In the genomic region with DNA sequence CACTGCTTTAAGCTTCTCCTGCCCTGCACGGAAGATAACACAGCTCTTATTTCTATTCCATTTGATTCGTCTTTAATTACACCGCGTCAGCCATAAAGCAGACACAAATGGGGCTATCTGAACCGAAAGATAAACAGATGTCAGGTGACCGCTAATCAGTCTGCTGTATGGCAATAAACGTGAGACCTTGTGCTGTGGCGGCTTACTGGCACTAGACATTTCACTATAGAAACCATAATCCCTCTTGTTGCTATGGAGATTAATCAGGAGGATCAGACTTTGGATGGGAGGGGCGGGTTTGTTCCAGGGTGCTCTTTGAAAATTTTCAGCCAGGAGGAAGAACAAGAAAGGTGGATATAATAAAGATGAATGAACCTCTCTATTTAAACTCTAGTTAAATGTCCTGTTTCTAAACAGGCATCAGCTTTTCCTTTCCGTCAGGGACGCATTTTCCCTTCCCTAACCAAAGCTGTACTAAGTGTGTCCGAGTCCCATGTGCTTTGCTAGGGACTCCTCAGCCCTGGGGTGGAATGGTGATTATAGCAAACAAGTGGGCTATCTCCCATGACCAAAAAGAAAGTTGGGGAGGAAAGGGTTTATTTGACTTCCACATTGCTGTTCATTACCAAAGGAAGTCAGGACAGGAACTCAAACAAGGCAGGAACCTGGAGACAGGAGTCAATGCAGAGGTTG, we compare ENCODE assay signal across 11 mouse cellular contexts. TPM values are rescaled to one million over a fixed set of nuclear protein-coding genes. Genes with fewer than 3 reads are reported as not detected.
DNase-seq lines count a peak whose midpoint lies in the region; ATAC-seq and TF ChIP-seq lines count a peak whose summit lies in the region.
"Had no signal": no experiment of that assay in that cellular context is flagged by ENCODE, and none has a peak within 500 bp of the region (broad histone marks: within the 10 kb centered on the region; RNA-seq: fewer than 3 reads in every experiment).

No protein-coding gene starts in this region.

- 35% methylated on average over 12 of the region's 12 CpGs for WGBS in neural tube, embryonic 12.5 days
- 29% methylated on average over 12 of the region's 12 CpGs for WGBS in hindbrain, embryonic 14.5 days
- WGBS in midbrain, embryonic 11.5 days: 18% methylated on average over 12 of the region's 12 CpGs
- WGBS in stomach, postnatal 0 days: 29% methylated on average over 12 of the region's 12 CpGs

- no peak overlapping the region for H3K9ac ChIP-seq in neural tube, embryonic 12.5 days
- H3K9ac ChIP-seq in hindbrain, embryonic 14.5 days: no peak overlapping the region
- no peak overlapping the region for H3K9ac ChIP-seq in midbrain, embryonic 11.5 days (ENCODE audit: low read length)
- H3K9ac ChIP-seq in stomach, postnatal 0 days (ENCODE audit: low read length): no peak overlapping the region

- no peaks in the 10 kb centered on the region for H3K9me3 ChIP-seq in neural tube, embryonic 12.5 days
- no peaks in the 10 kb centered on the region for H3K9me3 ChIP-seq in hindbrain, embryonic 14.5 days (ENCODE audit: control insufficient read depth, low read length)
- no peaks in the 10 kb centered on the region for H3K9me3 ChIP-seq in midbrain, embryonic 11.5 days (ENCODE audit: control insufficient read depth, low read length)
- no peaks in the 10 kb centered on the region for H3K9me3 ChIP-seq in stomach, postnatal 0 days (ENCODE audit: control insufficient read depth, low read length)

- no peaks in the 10 kb centered on the region for H3K27me3 ChIP-seq in neural tube, embryonic 12.5 days (replicated peaks)
- no peaks in the 10 kb centered on the region for H3K27me3 ChIP-seq in hindbrain, embryonic 14.5 days (ENCODE audit: control insufficient read depth, insufficient read depth, low read length)
- no peaks in the 10 kb centered on the region for H3K27me3 ChIP-seq in midbrain, embryonic 11.5 days (ENCODE audit: control insufficient read depth, insufficient read depth, low read length)
- no peaks in the 10 kb centered on the region for H3K27me3 ChIP-seq in stomach, postnatal 0 days (ENCODE audit: control insufficient read depth, insufficient read depth, low read length)
- H3K27me3 ChIP-seq: CH12.LX had no signal

- no peak for TF ChIP-seq EP300 in stomach, postnatal 0 days (optimal IDR thresholded peaks at IDR 0.05)

- H3K36me3 ChIP-seq in neural tube, embryonic 12.5 days: peaks cover 12% of the 10 kb centered on the region
- H3K36me3 ChIP-seq in hindbrain, embryonic 14.5 days (replicated peaks; ENCODE audit: control insufficient read depth, insufficient read depth): no peaks in the 10 kb centered on the region
- H3K36me3 ChIP-seq in midbrain, embryonic 11.5 days (ENCODE audit: control insufficient read depth, insufficient read depth, low read length): peaks cover 9% of the 10 kb centered on the region; the same call in 1 of the 2 replicates
- H3K36me3 ChIP-seq in stomach, postnatal 0 days (ENCODE audit: control insufficient read depth, insufficient read depth, low read length): peaks cover 3% of the 10 kb centered on the region; the same call in 1 of the 2 replicates

- peaks cover 10% of the 10 kb centered on the region; the same call in 1 of the 2 replicates for H3K4me1 ChIP-seq in neural tube, embryonic 12.5 days
- peaks cover 9% of the 10 kb centered on the region for H3K4me1 ChIP-seq in hindbrain, embryonic 14.5 days (replicated peaks; ENCODE audit: control insufficient read depth, insufficient read depth, low read length)
- peaks cover 24% of the 10 kb centered on the region for H3K4me1 ChIP-seq in midbrain, embryonic 11.5 days (ENCODE audit: control insufficient read depth, insufficient read depth, low read length)
- H3K4me1 ChIP-seq in stomach, postnatal 0 days (replicated peaks; ENCODE audit: control insufficient read depth, insufficient read depth): no peaks in the 10 kb centered on the region

- 0 out of 2 replicates have a peak, but pooled peaks have one; percentile 37 for ATAC-seq in neural tube, embryonic 12.5 days (ENCODE audit: low FRiP score, low read depth)
- peak; percentile 77 for ATAC-seq in hindbrain, embryonic 14.5 days (ENCODE audit: low FRiP score)
- peak; percentile 86 for ATAC-seq in midbrain, embryonic 11.5 days (ENCODE audit: low FRiP score)
- peak; percentile 79 for ATAC-seq in stomach, postnatal 0 days (ENCODE audit: low FRiP score, low TSS enrichment)

- no peak for TF ChIP-seq CTCF in stomach, postnatal 0 days (IDR thresholded peaks at IDR 0.05; ENCODE audit: low read depth)

- no peak overlapping the region for H3K4me3 ChIP-seq in neural tube, embryonic 12.5 days
- no peak overlapping the region for H3K4me3 ChIP-seq in hindbrain, embryonic 14.5 days (replicated peaks; ENCODE audit: low read length)
- no peak overlapping the region for H3K4me3 ChIP-seq in midbrain, embryonic 11.5 days (ENCODE audit: low read depth, low read length)
- H3K4me3 ChIP-seq in stomach, postnatal 0 days (ENCODE audit: low read depth, low read length): no peak overlapping the region

- intact Hi-C loops in heart, postnatal 25 days (cut with DNase I): no loop called here

- no peak for DNase-seq in neural tube, embryonic 10.5 days (ENCODE audit: extremely low spot score, low spot score)
- DNase-seq in hindbrain, embryonic 14.5 days (ENCODE audit: low spot score): peak; percentile 44
- peak; percentile 94 for DNase-seq in midbrain, embryonic 11.5 days (ENCODE audit: low spot score, missing footprints)
- peak; percentile 50 for DNase-seq in stomach, postnatal 0 days (ENCODE audit: low spot score)
- DNase-seq in c-Kit-positive CD71-positive TER-119-positive erythroid progenitor cells, embryonic 14.5 days (ENCODE audit: low spot score): no peak
- no peak for DNase-seq in thymus, postnatal 4 days
- no peak for DNase-seq in heart, postnatal 25 days (ENCODE audit: low spot score)
- DNase-seq: adrenal gland, adult 2 months; kidney, adult 2 months had no signal

- H3K4me2 ChIP-seq in neural tube, embryonic 12.5 days (replicated peaks): no peak overlapping the region
- H3K4me2 ChIP-seq in hindbrain, embryonic 14.5 days (replicated peaks): peak overlapping the region; percentile 39; the same call in 1 of the 2 replicates
- peak overlapping the region; percentile 10; the same call in 1 of the 2 replicates for H3K4me2 ChIP-seq in midbrain, embryonic 11.5 days
- H3K4me2 ChIP-seq in stomach, postnatal 0 days (replicated peaks; ENCODE audit: low read depth): 0 out of 2 replicates have a peak overlapping the region, but pooled peaks have one; percentile 8

- H3K27ac ChIP-seq in neural tube, embryonic 12.5 days: no peak overlapping the region
- peak overlapping the region; percentile 39 for H3K27ac ChIP-seq in hindbrain, embryonic 14.5 days
- peak overlapping the region; percentile 62 for H3K27ac ChIP-seq in midbrain, embryonic 11.5 days (ENCODE audit: low read depth, low read length)
- no peak overlapping the region for H3K27ac ChIP-seq in stomach, postnatal 0 days (replicated peaks)

RNA-seq across cellular contexts. Expression of gene Muc13, which starts 29.2 kb away (rescaled TPM):
- 0.06 and 0.16 TPM in 2 replicates for polyA plus RNA-seq in neural tube, embryonic 12.5 days (2016; fragmentation: Nextera tagmentation; extraction: Ambion mirVana)
- polyA plus RNA-seq in hindbrain, embryonic 14.5 days (2014; fragmentation: Nextera tagmentation; extraction: Ambion mirVana): not detected in 2 replicates
- 0.10 TPM in 2 replicates for polyA plus RNA-seq in midbrain, embryonic 11.5 days (2014; fragmentation: Nextera tagmentation; extraction: Ambion mirVana)
- 8.7 and 10.6 TPM in 2 replicates for polyA plus RNA-seq in stomach, postnatal 0 days (2015; fragmentation: Nextera tagmentation; extraction: Ambion mirVana)
- under 1 TPM in 1 of 2 experiments, not detected in 1; 0.10 TPM for total RNA-seq in heart, postnatal 25 days (2021)
- total RNA-seq: adrenal gland, adult 2 months; CH12.LX had no signal

Comparison
In these comparisons a context has a peak if more than half of its experiments do, and no peak if none do; other contexts are left out.
1. H3K27ac ChIP-seq: peak in hindbrain, embryonic 14.5 days (single experiment) and midbrain, embryonic 11.5 days (single experiment); none in neural tube, embryonic 12.5 days (single experiment) and stomach, postnatal 0 days (single experiment).
2. DNase-seq: peak in hindbrain, embryonic 14.5 days (single experiment), midbrain, embryonic 11.5 days (single experiment) and stomach, postnatal 0 days (single experiment); none in neural tube, embryonic 10.5 days (single experiment), c-Kit-positive CD71-positive TER-119-positive erythroid progenitor cells, embryonic 14.5 days (single experiment), thymus, postnatal 4 days (single experiment) and heart, postnatal 25 days (single experiment).
3. Peak in every context shown above with its lines, with median percentiles within 50 percentile points of each other: ATAC-seq.